Mouse (Mus musculus): ENCODE measurements around the gene Pin4. TPM values are rescaled to one million over a fixed set of nuclear protein-coding genes. Genes with fewer than 3 reads are reported as not detected.

Pin4 gene
- polyA plus RNA-seq, 2 experiments = 45.2 to 59.5 TPM

DNA sequence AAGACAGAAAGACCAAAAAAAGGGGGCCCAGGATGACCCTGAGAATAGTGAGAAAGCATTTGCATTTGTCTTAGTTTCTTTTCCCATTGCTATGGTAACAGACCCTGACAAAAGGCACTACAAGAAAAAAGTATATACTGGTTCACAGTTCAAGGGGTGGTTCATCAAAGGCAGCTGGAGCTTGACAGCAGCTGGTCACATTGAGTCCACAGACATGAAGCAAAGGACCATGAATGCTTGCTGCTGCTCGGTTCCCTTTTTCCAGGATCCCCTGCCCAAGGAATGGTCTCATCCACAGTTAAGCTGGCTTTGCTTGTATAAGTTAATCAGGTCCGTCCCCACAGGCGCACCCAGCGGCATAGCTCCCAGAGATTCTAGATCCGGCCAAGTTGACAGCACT lies 44.8 kb upstream of the Pin4 start:
- TF ChIP-seq CTCF (IDR thresholded peaks at IDR 0.05; ENCODE audit: low read depth) (no peak), EP300 (IDR thresholded peaks at IDR 0.05; ENCODE audit: low read depth) (no peak)
- ATAC-seq (ENCODE audit: insufficient read depth) (no peak), DNase-seq (ENCODE audit: low read depth in 3 of 3, low spot score in 3 of 3) (no peak)
- H3K27ac ChIP-seq = no peak overlapping the region
- no peaks in the 10 kb centered on the region for H3K9me3 ChIP-seq (ENCODE audit: control insufficient read depth, low read length)
- WGBS (ENCODE audit: insufficient replicate concordance) = 67% methylated on average over 5 of the region's 5 CpGs
- H3K4me3 ChIP-seq (ENCODE audit: insufficient read depth in 1 of 2, low read depth in 2 of 2, low read length in 2 of 2) = no peak overlapping the region
- H3K4me2 ChIP-seq (ENCODE audit: low read depth) = no peak overlapping the region
- no peaks in the 10 kb centered on the region for H3K36me3 ChIP-seq (replicated peaks; ENCODE audit: control insufficient read depth, insufficient read depth, low read depth)
- peaks cover 19% of the 10 kb centered on the region for H3K27me3 ChIP-seq (ENCODE audit: control insufficient read depth, insufficient read depth, low read length)
- no peak overlapping the region for H3K9ac ChIP-seq (replicated peaks)
- no peaks in the 10 kb centered on the region for H3K4me1 ChIP-seq (replicated peaks; ENCODE audit: control insufficient read depth in 2 of 2, insufficient read depth in 2 of 2, low read length in 1 of 2)

DNA sequence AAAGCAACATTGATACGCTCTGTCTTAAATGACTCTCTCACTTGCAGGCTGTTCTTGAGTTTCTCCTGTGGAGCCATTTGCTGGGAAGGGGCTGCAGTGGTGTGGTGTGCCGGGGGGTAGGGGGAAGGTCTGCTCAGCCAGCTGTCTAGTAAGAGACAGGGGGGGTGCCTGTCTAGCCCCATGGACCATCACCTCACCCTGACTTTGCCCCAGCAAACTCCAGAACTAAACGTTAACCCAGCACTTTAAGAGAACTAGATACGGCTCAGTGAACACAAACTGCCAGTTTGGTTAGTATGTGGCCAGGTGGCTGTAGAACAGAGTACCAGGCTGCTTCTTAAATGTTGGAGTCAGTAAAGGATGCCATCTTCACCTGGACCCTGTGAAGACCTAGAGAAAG lies 44.1 kb upstream of the Pin4 start:
- Histone ChIP-seq H3K36me3 (replicated peaks; ENCODE audit: control insufficient read depth, insufficient read depth, low read depth) (no peaks in the 10 kb centered on the region), H3K4me1 (replicated peaks; ENCODE audit: control insufficient read depth in 2 of 2, insufficient read depth in 2 of 2, low read length in 1 of 2) (no peaks in the 10 kb centered on the region), H3K27me3 (ENCODE audit: control insufficient read depth, insufficient read depth, low read length) (peaks cover 16% of the 10 kb centered on the region), H3K9ac (replicated peaks) (no peak overlapping the region), H3K9me3 (ENCODE audit: control insufficient read depth, low read length) (no peaks in the 10 kb centered on the region), H3K4me2 (ENCODE audit: low read depth) (no peak overlapping the region), H3K27ac (no peak overlapping the region), H3K4me3 (ENCODE audit: insufficient read depth in 1 of 2, low read depth in 2 of 2, low read length in 2 of 2) (no peak overlapping the region)
- DNase-seq (ENCODE audit: low read depth in 3 of 3, low spot score in 3 of 3) = no peak
- no peak for TF ChIP-seq EP300 (IDR thresholded peaks at IDR 0.05; ENCODE audit: low read depth)
- no peak for TF ChIP-seq CTCF (IDR thresholded peaks at IDR 0.05; ENCODE audit: low read depth)
- 75% methylated on average over 4 of the region's 4 CpGs for WGBS (ENCODE audit: insufficient replicate concordance)
- ATAC-seq (ENCODE audit: insufficient read depth) = no peak

DNA sequence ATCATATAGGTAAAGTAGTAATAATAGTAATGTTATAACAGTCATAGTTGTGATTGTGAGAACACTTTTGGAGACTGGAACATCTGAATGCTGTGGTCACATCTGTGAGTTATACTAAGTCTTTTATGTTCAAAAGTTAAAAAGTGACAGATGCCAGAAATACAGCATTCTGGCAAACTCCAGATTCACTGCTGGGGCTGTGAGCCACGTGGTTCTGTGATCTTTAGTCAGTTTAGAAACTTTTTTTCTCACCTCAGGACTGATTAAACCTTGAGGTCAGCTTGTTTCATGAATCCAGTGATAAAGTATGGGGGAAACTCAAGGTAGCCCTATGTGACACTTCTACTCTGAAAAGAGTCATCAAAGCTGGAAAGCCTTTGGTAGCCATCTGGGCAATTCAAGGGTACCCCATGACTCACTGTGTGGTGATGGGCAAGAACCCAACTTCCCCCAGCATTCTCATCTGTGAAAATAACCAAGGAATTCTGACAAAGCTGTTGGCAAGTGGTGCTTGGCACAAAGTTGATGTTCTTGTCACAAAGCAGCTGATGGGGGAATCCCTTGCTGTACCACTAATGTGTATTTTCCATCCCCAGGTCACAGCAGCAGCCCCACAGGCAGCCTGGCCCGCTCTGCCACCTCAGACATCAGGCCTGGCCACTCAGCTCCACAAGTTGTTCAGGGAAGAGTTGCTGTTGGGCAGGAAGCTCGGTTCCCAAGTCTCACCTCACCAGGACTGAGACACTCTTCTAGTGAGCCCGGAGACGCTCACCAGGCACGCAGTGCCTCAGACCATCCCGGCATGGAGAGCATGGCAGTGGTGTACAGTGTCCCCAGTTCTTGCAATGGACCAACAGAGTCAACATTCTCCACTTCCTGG lies 42.1 kb upstream of the Pin4 start:
- H3K4me1 ChIP-seq (replicated peaks; ENCODE audit: control insufficient read depth in 2 of 2, insufficient read depth in 2 of 2, low read length in 1 of 2) = no peaks in the 10 kb centered on the region
- H3K27me3 ChIP-seq (ENCODE audit: control insufficient read depth, insufficient read depth, low read length) = peaks cover 2% of the 10 kb centered on the region; the same call in 1 of the 2 replicates
- H3K9me3 ChIP-seq (ENCODE audit: control insufficient read depth, low read length) = no peaks in the 10 kb centered on the region
- H3K36me3 ChIP-seq (replicated peaks; ENCODE audit: control insufficient read depth, insufficient read depth, low read depth) = no peaks in the 10 kb centered on the region
- no peak for ATAC-seq (ENCODE audit: insufficient read depth)
- no peak overlapping the region for H3K27ac ChIP-seq
- no peak for TF ChIP-seq CTCF (IDR thresholded peaks at IDR 0.05; ENCODE audit: low read depth)
- TF ChIP-seq EP300 (IDR thresholded peaks at IDR 0.05; ENCODE audit: low read depth) = no peak
- no peak overlapping the region for H3K4me3 ChIP-seq (ENCODE audit: insufficient read depth in 1 of 2, low read depth in 2 of 2, low read length in 2 of 2)
- no peak for DNase-seq (ENCODE audit: low read depth in 3 of 3, low spot score in 3 of 3)
- no peak overlapping the region for H3K4me2 ChIP-seq (ENCODE audit: low read depth)
- H3K9ac ChIP-seq (replicated peaks) = no peak overlapping the region
- 65% methylated on average over 7 of the region's 7 CpGs for WGBS (ENCODE audit: insufficient replicate concordance)

DNA sequence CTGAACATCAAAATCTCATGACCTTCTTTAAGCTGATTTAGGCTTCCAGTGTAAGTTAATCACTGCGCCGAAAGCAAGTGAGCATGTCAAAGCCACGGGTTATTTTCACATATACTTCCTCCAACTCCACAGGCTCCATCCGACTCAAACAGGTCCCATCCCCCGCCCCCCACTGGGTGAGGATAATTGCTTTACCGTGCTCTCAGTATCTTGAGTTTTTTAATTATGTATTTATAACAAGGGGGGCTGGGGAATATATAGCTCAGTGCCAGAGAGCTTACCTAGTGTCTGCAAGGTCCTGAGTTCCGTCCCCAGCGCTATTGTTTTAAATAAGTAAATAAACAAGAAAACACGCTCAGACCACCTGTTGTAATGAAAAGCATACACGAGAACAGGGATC lies 38.2 kb upstream of the Pin4 start:
- Histone ChIP-seq H3K36me3 (replicated peaks; ENCODE audit: control insufficient read depth, insufficient read depth, low read depth) (no peaks in the 10 kb centered on the region), H3K9me3 (ENCODE audit: control insufficient read depth, low read length) (no peaks in the 10 kb centered on the region), H3K27ac (no peak overlapping the region), H3K27me3 (ENCODE audit: control insufficient read depth, insufficient read depth, low read length) (no peaks in the 10 kb centered on the region), H3K4me3 (ENCODE audit: insufficient read depth in 1 of 2, low read depth in 2 of 2, low read length in 2 of 2) (no peak overlapping the region), H3K4me1 (replicated peaks; ENCODE audit: control insufficient read depth in 2 of 2, insufficient read depth in 2 of 2, low read length in 1 of 2) (no peaks in the 10 kb centered on the region), H3K9ac (replicated peaks) (no peak overlapping the region), H3K4me2 (ENCODE audit: low read depth) (no peak overlapping the region)
- DNase-seq (ENCODE audit: low read depth in 3 of 3, low spot score in 3 of 3) (no peak), ATAC-seq (ENCODE audit: insufficient read depth) (no peak)
- 63% methylated on average over 10 of the region's 10 CpGs for WGBS (ENCODE audit: insufficient replicate concordance)
- TF ChIP-seq EP300 (IDR thresholded peaks at IDR 0.05; ENCODE audit: low read depth) (no peak), CTCF (IDR thresholded peaks at IDR 0.05; ENCODE audit: low read depth) (no peak)

DNA sequence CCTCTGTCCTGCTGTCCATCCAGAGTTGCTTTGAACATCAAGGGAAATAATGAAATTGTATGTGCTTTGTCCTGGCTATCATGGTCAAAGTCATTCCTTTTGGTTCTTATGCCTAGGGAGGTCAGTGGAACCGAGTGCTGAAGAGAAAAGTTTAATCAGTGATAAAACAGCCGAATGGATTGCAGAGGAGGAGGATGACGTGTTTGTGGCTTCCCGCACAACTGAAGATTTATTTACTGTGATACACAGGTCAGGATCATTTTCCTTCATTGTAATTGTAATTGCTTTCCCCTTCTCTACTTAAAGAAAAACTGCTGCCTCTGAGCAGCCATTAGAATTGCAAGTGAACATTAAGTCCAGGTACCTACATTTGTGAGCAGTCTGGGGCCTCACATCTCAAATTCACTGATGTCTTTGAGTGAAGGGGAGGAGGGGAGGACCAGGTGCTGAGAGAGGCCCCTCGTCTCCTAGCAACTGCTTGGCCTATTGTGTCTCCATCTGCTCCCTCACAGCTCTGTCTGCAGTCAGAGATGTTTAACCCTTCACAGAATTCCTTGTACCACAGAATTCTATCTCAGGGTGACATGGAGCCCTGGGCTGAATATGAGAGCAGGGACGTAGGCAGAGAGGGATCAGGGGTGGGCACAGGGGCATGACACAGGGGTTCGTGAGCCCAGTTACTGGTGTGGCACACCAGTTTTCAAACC lies 37.5 kb upstream of the Pin4 start:
- TF ChIP-seq CTCF (IDR thresholded peaks at IDR 0.05; ENCODE audit: low read depth) (no peak), EP300 (IDR thresholded peaks at IDR 0.05; ENCODE audit: low read depth) (no peak)
- Histone ChIP-seq H3K4me3 (ENCODE audit: insufficient read depth in 1 of 2, low read depth in 2 of 2, low read length in 2 of 2) (no peak overlapping the region), H3K4me2 (ENCODE audit: low read depth) (no peak overlapping the region), H3K36me3 (replicated peaks; ENCODE audit: control insufficient read depth, insufficient read depth, low read depth) (no peaks in the 10 kb centered on the region), H3K9ac (replicated peaks) (no peak overlapping the region), H3K9me3 (ENCODE audit: control insufficient read depth, low read length) (no peaks in the 10 kb centered on the region), H3K27ac (no peak overlapping the region), H3K27me3 (ENCODE audit: control insufficient read depth, insufficient read depth, low read length) (no peaks in the 10 kb centered on the region), H3K4me1 (replicated peaks; ENCODE audit: control insufficient read depth in 2 of 2, insufficient read depth in 2 of 2, low read length in 1 of 2) (no peaks in the 10 kb centered on the region; a peak in 1 of 4 replicates)
- ATAC-seq (ENCODE audit: insufficient read depth) (no peak), DNase-seq (ENCODE audit: low read depth in 3 of 3, low spot score in 3 of 3) (no peak)
- 47% methylated on average over 7 of the region's 7 CpGs for WGBS (ENCODE audit: insufficient replicate concordance)

All from liver, embryonic 14.5 days (tissue).